Mouse (Mus musculus) yolk sac, embryonic 10.5 days (tissue): ENCODE measurements around the gene Mybbp1a.
"Not testable (repeated sequence)": the region's sequence is repeated elsewhere in the genome, so short reads cannot be mapped to it uniquely, and the experiment has no call there.

ENCODE experiments used
- DNase-seq: peaks from one replicate; pipeline ENCODE4 v3.0.0-alpha.2; 2017; ENCODE audit warnings: low spot score

Gene Mybbp1a

DNA sequence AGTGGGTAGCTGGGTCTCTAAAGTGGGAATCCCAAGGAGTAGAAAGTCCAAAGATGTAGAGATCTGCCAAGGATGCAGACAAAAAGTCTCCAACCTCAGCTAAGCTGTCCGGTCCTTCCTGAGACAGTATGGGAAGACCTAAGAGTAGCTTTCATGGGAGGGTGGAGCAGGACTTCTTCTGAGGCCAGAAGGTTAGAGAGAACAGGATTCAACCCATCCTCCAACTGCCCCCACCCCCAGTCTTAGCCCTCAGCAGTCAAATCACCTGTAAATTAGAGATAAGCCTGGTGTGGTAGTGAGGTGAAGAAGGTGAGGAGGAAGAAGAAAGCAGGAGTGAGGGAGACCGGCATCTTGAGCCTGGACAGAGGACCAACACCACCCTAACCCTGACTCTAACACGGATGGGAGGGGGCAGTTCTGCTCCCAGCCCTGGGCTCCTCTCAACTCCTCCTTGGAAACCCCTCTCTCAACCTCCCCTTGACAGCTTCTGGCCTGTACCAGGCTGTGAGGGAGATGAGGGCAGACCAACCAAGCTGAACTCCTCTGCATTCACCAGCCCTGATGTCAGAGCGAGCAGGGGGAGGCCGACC is 27.5 kb upstream of the Mybbp1a start:
- no peak for DNase-seq

DNA sequence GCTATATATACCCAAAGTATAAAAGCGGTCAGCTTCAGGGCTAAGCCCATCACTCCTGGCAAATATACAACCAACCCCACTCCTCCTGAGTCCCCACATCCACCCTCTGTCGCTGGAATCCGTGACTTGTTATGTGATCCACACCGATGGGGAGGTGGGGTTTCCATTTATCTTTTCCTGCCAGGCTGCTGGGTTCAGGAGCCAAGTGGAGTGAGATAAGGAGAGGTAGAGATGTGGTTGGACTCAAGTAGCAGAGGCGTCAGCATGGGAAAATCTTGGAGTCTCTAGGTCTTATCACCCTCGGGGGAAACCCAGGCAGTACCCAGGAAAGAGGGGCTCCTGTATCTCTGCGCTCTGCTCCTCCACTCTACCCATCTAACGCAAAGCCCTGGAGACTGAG is 26.0 kb upstream of the Mybbp1a start:
- DNase-seq = no peak

DNA sequence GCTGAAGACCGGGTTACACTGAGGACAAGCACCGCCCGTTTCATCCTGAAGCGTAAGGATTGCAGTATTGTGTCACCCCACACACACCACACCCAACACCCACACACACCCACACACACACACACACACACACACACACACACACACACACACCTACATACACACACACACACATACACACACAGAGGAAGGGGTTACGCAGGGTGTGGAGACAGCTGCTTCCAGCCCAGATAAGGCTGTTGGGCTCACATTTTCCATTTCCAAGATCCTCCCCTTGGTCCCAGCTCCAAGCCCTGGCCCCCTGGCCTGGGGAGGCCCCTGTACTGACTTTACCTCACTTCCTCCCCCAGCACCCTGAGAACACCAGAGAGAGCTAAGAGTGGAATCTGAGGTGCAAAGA is 24.5 kb upstream of the Mybbp1a start:
- no peak for DNase-seq

DNA sequence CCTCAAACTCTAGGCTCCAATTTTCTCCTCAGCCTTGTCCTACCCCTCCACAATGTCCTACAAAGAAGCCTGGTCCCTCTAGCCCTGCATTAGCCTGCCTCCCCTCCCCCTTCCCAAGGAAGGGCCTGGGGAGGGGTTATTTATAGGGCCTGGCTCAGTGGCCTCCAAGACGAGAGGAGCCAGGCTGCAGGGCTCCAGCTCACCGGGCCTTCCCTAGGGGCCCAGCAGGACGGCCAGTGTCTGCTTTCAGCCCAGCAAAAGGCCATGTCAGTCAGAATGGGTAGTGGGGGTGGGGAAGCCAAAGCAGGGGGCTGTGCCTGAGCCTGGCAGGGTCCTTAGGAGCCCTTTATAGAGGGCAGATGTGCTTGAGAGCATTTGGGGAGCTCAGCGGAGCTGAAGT is 23.8 kb upstream of the Mybbp1a start:
- no peak for DNase-seq

DNA sequence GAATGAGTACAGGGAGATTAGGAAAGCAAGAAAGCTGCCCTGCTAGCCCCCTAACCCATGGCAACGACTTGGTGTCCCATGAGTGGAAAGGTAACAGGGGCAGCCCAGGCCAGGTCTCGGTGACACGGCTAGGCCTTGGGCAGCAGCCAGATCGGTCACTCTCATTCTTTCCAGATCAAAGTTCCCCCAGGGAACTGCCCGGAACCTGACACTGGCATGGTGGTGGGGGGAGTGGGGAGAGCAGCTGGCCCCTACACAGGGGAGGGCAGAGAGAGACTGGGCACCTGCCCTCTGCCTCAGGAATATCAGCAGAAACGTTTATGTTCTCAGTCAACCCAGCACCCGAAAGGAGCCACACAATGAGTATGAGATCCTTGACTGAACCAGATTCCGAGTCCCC is 22.9 kb upstream of the Mybbp1a start:
- DNase-seq = no peak

DNA sequence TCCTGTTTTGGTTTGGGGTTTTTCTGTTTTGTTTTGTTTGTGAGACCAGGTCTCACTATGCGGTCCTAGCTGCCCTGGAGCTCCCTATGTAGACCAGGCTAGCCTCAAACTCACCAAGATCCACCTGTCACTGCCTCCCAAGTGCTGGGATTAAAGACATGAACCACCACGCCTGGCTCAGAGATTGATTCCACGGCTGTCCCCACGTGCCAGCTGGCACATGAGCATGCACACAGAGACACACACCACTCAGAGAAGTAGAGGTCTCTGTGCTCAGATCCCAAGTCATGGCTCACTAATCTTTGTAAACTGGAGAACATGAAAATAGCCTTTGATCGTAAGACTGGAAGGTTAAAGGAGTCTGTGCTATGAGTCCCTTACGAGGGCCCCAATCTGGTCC is 22.1 kb upstream of the Mybbp1a start:
- no peak for DNase-seq

DNA sequence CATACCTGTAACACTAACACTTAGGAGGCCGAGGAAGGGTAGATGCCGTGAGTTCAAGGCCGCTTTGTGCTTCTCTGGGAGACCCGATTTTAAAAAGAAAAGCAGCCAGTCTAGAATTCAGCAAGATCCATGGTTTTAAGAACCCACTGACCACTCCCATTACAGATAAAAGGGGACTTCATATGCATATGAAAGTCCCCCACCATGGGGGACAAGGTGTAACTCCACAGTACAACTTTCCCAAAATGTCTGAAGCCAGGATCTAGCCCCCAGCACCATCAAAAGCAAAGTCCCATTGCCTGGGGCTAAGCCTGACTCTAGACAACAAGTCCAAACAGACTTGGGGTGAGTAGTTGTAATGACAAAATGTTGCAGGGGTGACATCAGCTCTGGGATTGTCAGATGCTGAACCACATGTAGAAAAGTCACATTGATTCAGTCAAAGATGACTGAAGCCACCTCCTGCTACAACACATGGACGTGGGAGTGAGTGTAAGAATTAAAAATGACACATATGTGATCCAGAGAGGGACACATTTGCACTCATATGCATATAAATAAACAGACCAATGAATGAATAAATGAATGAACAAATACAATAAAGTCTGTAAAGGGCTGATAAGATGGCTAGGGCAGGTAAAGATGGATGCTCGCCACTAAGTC is 20.6 kb upstream of the Mybbp1a start:
- no peak for DNase-seq

DNA sequence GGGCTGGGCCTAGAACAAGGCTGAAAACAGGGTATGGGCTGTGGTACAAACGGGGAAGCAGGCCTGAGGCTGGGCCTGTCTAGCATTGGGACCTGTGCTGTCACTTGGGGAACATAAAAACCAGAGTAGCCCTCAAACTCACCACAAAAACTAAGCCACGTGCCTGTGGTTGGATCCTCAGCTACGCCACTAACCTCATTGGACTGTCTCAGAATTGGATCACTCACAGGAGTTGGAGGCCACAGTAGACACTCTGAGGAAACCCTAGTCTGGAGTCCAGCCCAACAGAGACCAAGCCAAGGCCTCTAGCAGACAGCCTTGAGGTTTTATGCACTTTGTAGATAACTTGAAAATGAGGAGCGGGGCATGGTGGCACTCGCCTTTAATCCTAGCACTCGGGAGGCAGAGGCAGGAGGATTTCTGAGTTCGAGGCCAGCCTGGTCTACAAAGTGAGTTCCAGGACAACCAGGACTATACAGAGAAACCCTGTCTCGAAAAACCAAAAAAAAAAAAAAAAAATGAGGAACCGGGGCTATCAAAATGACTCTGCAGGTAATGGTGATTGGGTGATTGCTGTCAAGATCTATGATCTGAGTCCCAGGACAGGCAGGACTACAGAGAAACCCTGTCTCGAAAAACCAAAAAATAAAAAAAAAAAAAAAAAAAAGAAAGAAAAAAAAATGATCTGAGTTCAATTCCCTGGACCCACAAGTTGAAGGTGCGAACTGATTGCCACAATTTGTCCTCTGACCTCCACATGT is 19.5 kb upstream of the Mybbp1a start:
- no peak for DNase-seq

DNA sequence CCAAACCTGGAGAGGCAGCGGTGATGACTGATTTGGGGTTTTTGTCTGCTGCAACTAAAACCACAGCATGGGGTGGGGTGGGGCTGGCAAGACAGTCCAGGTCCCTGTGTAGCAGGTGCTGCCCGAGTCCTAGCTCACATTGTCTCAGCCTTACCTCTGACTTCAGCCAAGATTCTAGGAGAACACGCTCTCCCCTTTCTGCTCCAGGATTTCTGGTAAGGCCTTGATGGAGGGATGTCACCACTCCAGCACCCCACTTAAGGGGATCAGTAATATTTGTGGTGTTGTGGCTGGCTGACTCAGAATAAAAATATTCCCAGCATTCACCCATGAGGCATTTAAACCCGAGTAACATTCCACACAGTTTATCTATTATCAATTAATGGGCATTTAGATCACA is 17.5 kb upstream of the Mybbp1a start:
- DNase-seq = no peak

DNA sequence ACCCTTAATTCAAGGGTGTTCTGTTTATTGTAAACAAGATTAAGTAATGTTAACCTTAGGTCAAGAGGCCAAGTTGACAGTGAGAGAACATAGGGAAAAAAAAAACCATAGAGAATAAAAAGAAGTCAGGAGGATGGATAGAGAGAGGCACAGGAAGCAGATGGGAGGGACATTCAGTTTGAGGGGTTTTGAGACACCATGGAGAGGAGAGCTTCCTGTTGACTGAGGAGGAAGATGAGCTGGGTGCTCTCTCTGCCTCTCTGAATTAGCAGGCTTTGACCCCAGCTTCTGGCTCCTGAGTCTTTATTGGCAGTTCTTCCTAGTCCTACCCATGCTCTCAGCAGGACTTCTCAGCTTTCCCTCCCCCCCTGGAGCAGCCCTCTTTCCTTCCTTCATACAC is 16.0 kb upstream of the Mybbp1a start:
- no peak for DNase-seq

DNA sequence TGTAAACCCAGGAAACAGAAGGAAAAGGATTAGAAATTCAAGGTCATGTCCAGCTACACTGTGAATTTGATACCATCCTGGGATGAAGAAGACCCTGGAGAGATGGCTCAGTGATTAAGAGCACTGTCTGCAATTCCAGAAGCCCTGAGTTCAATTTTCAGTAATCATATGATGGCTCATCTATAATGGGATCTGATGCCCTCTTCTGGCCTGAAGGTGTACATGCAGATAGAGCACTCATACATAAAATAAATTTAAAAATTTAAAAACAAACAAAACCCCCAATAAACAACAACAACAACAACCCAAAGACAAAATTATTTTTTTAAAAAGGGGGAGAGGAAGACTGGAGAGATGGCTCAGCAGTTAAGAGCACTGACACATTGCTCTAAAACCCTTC is 14.3 kb upstream of the Mybbp1a start:
- DNase-seq = no peak

DNA sequence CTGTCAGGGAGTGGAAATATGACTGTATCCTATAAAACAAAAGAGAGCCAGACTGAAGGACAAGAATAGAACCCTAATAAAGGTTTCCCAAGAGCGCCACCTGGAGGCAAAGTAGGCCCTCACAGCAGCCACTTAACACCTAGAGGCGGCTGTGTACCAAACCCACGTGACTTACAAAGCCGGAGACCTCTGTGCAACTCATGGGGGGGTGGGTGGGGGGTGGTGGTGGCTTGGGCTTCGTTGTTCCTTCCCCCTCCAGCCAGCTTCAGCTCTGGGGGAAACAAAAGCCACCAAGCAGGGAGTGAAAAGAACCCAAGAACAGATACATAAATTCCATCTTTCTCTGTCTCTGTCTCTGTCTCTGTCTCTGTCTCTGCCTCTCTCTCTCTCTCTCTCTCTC is 12.5 kb upstream of the Mybbp1a start:
- peak; percentile 66 for DNase-seq

DNA sequence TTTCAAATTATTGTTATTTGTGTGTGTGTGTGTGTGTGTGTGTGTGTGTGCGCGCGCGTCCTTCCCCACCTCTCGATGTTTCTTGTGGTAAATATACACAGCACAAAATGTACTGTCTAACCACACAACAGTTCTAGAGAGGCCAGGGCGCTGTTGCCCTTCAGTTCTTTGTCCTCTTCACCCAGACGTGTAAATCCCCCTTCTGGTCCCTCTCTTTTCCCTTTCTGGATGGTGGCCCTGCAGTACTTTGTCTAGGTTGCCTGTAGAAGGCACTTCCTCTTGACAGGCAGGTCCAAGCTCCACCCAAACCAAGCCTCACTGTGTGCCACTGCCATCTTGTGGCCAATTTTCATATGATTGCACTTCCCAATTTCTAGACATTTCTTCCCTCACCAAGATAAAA is 11.9 kb upstream of the Mybbp1a start:
- DNase-seq = peak; percentile 79

DNA sequence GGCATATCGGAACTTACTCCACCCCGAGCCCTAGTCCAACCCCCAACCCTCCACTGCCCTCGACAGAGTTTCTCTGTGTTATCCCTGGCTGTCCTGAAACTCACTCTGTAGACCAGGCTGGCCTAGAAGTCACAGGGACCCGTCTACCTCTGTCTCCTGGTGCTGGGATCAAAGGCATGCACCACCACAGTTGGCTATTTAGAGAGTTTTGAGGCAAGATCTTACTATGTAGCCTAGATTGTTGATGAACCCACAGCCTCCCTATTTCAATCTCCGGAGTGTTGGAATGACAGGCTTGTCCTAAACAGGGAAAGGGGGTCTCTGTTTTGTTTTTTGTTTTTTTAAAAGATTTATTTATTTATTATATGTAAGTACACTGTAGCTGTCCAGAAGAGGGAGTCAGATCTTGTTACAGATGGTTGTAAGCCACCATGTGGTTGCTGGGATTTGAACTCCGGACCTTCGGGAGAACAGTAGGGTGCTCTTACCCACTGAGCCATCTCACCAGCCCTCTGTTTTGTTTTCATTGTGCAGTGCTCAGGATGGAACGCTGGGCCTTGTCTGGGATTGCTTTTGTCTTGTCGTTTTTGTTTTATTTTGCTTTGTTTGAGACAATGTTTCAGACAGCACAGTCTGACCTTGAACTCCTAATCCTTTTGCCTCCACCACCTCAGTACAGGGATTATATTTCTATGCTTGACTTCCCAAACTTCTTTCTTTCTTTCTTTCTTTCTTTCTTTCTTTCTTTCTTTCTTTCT is 10.7 kb upstream of the Mybbp1a start:
- not testable (repeated sequence) for DNase-seq

DNA sequence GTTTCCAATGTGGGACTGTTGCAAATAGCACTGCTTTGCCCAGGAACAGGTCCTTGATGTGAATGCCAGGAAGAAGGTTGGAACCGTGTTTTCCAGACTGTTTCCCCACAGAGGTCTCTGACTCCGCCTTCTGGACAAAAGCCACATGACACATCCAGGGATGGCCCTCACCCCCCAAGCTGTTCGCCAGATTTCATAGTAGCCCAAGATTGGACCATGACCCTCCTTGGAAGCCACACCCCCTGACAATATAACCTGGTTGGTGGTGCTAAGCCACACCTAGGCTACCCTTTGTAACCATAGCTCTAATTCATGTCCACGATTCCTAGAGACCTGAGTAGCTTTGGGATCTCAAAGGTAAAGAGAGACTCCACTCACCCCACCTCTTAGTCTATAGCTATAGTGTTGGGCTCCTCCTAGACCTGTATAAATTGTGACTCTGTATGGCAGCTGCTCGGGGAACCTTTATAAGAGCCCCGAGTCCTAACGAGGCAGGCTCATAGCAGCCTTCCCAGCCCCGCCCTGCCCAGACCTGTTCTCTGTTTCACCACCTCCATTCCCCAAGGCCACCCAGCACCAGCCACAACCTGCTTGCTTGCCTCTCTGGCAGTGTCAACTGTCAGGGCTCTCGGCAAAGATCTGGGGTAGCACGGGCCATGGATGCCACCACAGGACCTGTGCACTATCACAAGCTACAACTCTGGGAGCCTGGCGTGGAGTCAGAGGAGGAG is 6.0 kb upstream of the Mybbp1a start, which contains the start of gene Ggt6:
TSS of gene Ggt6 (plus strand) at position 564 of the 731 bp plus-strand sequence.
- DNase-seq = peak; percentile 83

DNA sequence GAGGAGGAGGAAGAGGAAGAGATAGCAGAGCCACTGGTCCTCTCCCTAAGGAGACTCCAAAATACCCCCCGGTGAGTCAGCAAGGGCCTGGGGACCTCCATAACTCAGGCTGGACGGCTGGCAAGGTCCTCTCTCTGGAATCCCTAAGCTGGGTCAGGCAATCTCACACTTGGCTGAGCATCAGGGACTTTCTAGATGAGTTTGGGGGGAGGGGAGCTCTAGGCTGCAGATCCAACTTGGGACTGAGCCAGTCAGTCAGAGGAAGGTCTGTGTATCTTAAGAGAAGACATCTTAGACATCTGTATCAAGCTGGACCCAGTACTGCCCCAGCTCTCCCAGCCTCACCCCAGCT is 5.5 kb upstream of the Mybbp1a start:
- DNase-seq = no peak

DNA sequence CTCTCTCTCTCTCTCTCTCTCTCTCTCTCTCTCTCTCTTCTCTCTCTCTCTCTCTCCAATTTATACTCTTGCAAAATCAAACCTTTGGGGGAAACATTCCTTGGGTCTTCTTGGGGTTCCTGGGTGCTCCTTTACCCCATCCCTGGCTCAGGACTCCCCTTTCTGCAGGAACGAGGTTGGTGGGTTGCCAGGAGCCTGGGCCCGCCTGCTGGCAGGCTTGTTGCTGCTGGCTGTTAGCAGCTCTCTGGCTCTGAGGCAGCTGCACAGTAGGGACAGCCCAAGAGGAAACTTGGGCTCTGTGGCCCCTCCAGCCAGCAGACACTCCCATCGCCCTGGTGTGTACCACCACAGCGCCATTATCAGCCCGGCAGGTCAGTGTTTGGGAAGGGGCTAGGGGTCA is 4.9 kb upstream of the Mybbp1a start:
- no peak for DNase-seq

DNA sequence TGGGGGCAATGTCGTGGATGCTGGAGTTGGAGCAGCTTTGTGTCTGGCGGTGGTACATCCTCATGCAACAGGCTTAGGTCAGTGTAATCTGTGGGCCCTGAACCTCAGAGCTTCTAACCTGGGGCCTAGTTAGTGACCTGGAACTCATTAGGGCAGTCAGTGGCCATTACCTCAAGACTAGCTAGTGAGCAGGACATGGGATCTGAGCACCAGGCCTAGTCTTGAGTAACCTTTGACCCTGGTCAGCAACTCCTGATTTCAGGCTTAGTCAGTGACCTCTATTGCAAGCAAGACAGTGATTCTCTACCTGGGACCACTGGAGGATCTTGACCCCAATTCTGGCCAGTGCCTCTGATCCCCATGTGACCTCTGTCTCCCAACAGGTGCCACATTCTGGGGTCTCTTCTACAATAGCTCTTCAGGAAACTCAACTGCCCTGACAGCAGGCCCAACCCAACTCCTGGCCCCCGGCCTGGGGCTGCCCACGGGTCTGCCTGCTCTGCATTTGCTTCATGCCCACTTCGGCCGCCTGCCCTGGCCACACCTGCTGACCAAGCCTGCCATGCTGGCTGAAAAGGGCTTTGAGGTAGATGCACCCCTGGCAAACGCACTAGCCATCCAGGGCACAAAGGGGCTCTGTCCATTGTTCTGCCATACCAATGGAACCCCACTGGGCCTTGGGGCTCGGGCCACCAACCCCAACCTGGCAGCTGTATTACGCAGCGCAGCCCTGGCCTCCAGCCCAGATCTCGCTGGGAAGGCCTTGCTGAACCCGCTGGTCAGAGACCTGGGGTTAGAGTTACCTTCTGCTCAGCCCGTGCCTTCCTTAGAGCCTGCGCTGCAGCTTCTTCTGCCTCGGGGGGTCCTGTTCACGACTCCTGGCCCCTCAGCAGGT is 4.2 kb upstream of the Mybbp1a start:
- DNase-seq = no peak

DNA sequence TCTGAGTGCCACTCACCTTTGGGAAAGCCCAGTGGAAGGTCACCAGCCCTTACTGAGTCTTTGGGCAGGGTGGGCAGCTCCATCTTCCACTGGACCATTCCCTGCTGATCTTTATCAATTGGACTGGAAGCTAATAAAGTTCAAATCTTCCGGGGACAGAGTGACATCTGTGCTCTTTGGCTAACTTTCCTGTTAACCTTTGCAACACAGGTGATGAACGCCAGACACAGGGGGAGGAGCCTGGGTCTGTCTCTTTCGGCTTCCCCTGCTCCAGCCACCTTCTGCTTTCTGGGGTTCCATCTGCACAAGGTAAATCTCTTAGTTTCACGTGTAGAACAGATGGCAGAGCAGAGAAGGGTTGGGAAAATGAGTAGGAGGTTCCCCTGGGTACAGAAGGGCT is 2.7 kb upstream of the Mybbp1a start:
- peak; percentile 20 for DNase-seq

DNA sequence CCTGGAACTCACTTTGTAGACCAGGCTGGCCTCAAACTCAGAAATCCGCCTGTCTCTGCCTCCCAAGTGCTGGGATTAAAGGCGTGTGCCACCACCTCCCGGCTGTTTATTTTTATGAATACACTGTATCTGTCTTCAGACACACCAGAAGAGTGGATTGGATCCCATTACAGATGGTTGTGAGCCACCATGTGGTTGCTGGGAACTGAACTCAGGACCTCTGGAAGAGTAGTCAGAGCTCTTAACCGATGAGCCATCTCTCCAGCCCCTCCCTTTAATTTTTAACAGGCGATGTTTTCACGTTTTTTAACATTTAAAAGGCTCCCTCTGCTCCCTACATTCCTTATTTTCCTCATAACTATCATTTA is 574 bp upstream of the Mybbp1a start:
- DNase-seq = peak; percentile 43
